Comparison of ENCODE assay signal across 9 mouse cellular contexts in the genomic region with DNA sequence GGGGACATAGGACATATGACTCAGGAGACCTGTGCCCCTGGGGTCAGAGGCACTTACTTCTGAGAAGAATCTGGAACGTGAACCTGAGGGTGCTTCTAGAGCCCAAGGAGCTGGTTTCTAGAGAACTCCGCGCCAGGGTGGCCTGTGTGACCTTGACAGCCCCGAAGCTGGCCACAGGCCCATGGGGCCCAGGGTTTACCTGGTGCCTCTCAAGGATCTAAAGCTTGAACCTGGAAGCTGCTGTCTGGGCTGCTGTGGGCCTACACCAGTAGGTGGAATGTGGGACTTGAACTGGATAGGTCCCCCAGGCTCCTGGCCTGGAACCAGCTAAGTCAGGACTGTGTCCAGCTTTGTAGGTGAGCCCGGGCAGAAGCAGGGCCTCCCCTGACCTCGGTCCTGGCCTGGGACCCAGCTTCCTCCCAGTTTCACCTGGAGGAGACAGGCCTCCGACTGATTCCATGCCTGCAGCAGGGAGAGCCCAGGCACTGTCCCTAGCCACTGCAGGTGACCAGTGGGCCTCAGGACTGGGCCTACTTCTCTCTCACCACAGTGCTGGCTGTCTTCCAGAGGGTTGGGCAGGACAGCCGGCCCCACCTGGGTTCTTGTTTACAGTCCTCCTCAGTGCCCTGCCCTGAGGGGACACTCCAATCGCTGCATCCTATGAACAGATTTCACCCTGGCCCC. TPM values are rescaled to one million over a fixed set of nuclear protein-coding genes. Genes with fewer than 3 reads are reported as not detected.
A peak's percentile ranks its signal among the peaks of the same experiment; 100 is the strongest.
DNase-seq lines count a peak whose midpoint lies in the region; ATAC-seq lines count a peak whose summit lies in the region.
"Had no signal": no experiment of that assay in that cellular context is flagged by ENCODE, and none has a peak within 500 bp of the region (broad histone marks: within the 10 kb centered on the region; RNA-seq: fewer than 3 reads in every experiment).

No protein-coding gene starts in this region.

- peak overlapping the region; percentile 16; the same call in 1 of the 2 replicates for H3K27ac ChIP-seq in embryonic facial prominence, embryonic 13.5 days
- no peak overlapping the region for H3K27ac ChIP-seq in embryonic facial prominence, embryonic 10.5 days (replicated peaks)
- H3K27ac ChIP-seq in midbrain, embryonic 12.5 days (replicated peaks): 0 out of 2 replicates have a peak overlapping the region, but pooled peaks have one; percentile 46
- no peak overlapping the region for H3K27ac ChIP-seq in midbrain, embryonic 11.5 days (ENCODE audit: low read depth, low read length)
- peak overlapping the region; percentile 27; the same call in 1 of the 2 replicates for H3K27ac ChIP-seq in liver, embryonic 12.5 days
- peak overlapping the region; percentile 71 for H3K27ac ChIP-seq in stomach, embryonic 16.5 days (ENCODE audit: low read length)
- no peak overlapping the region for H3K27ac ChIP-seq in limb, embryonic 10.5 days
- H3K27ac ChIP-seq: limb, embryonic 13.5 days had no signal

- DNase-seq in embryonic facial prominence, embryonic 10.5 days (ENCODE audit: low spot score): no peak
- no peak for DNase-seq in midbrain, embryonic 11.5 days (ENCODE audit: low spot score, missing footprints)
- DNase-seq in limb, embryonic 10.5 days (ENCODE audit: low spot score): no peak
- DNase-seq in layer of hippocampus, postnatal 14 days (ENCODE audit: low spot score in 2 of 2): no peak

- no peaks in the 10 kb centered on the region for H3K27me3 ChIP-seq in embryonic facial prominence, embryonic 13.5 days
- no peaks in the 10 kb centered on the region for H3K27me3 ChIP-seq in embryonic facial prominence, embryonic 10.5 days (replicated peaks; ENCODE audit: low read depth, poor library complexity, severe bottlenecking)
- no peaks in the 10 kb centered on the region for H3K27me3 ChIP-seq in midbrain, embryonic 12.5 days
- no peaks in the 10 kb centered on the region for H3K27me3 ChIP-seq in midbrain, embryonic 11.5 days (ENCODE audit: control insufficient read depth, insufficient read depth, low read length)
- H3K27me3 ChIP-seq in liver, embryonic 12.5 days (replicated peaks): no peaks in the 10 kb centered on the region
- H3K27me3 ChIP-seq in stomach, embryonic 16.5 days (ENCODE audit: control insufficient read depth, insufficient read depth, low read length): no peaks in the 10 kb centered on the region
- H3K27me3 ChIP-seq in limb, embryonic 10.5 days (ENCODE audit: low read depth, poor library complexity, severe bottlenecking): no peaks in the 10 kb centered on the region
- H3K27me3 ChIP-seq: limb, embryonic 13.5 days had no signal

- H3K9me3 ChIP-seq in embryonic facial prominence, embryonic 13.5 days: no peaks in the 10 kb centered on the region
- no peaks in the 10 kb centered on the region for H3K9me3 ChIP-seq in embryonic facial prominence, embryonic 10.5 days
- H3K9me3 ChIP-seq in midbrain, embryonic 12.5 days: no peaks in the 10 kb centered on the region
- H3K9me3 ChIP-seq in midbrain, embryonic 11.5 days (ENCODE audit: control insufficient read depth, low read length): no peaks in the 10 kb centered on the region
- H3K9me3 ChIP-seq in liver, embryonic 12.5 days (replicated peaks): no peaks in the 10 kb centered on the region
- no peaks in the 10 kb centered on the region for H3K9me3 ChIP-seq in stomach, embryonic 16.5 days (replicated peaks; ENCODE audit: control insufficient read depth, low read length)
- H3K9me3 ChIP-seq in limb, embryonic 10.5 days (replicated peaks): no peaks in the 10 kb centered on the region

- peaks cover 28% of the 10 kb centered on the region for H3K4me1 ChIP-seq in embryonic facial prominence, embryonic 13.5 days
- peaks cover 34% of the 10 kb centered on the region for H3K4me1 ChIP-seq in embryonic facial prominence, embryonic 10.5 days
- peaks cover 36% of the 10 kb centered on the region for H3K4me1 ChIP-seq in midbrain, embryonic 12.5 days
- peaks cover 18% of the 10 kb centered on the region for H3K4me1 ChIP-seq in midbrain, embryonic 11.5 days (ENCODE audit: control insufficient read depth, insufficient read depth, low read length)
- peaks cover 22% of the 10 kb centered on the region for H3K4me1 ChIP-seq in liver, embryonic 12.5 days
- H3K4me1 ChIP-seq in stomach, embryonic 16.5 days (ENCODE audit: control insufficient read depth, insufficient read depth, low read length): peaks cover 22% of the 10 kb centered on the region
- peaks cover 26% of the 10 kb centered on the region for H3K4me1 ChIP-seq in limb, embryonic 10.5 days

- whole genome bisulfite sequencing in embryonic facial prominence, embryonic 13.5 days: 86% methylated on average over 9 of the region's 9 CpGs
- WGBS in embryonic facial prominence, embryonic 10.5 days: 86% methylated on average over 9 of the region's 9 CpGs
- WGBS in midbrain, embryonic 12.5 days: 87% methylated on average over 9 of the region's 9 CpGs
- WGBS in midbrain, embryonic 11.5 days: 91% methylated on average over 9 of the region's 9 CpGs
- 78% methylated on average over 9 of the region's 9 CpGs for WGBS in liver, embryonic 12.5 days (ENCODE audit: insufficient replicate concordance)
- 71% methylated on average over 9 of the region's 9 CpGs for WGBS in stomach, embryonic 16.5 days
- WGBS in limb, embryonic 10.5 days: 93% methylated on average over 9 of the region's 9 CpGs

- H3K4me2 ChIP-seq in embryonic facial prominence, embryonic 13.5 days: no peak overlapping the region
- no peak overlapping the region for H3K4me2 ChIP-seq in midbrain, embryonic 12.5 days (replicated peaks)
- H3K4me2 ChIP-seq in midbrain, embryonic 11.5 days: no peak overlapping the region
- no peak overlapping the region for H3K4me2 ChIP-seq in liver, embryonic 12.5 days
- H3K4me2 ChIP-seq in stomach, embryonic 16.5 days (ENCODE audit: low read depth, low read length): no peak overlapping the region
- H3K4me2 ChIP-seq: limb, embryonic 13.5 days had no signal

- ATAC-seq in embryonic facial prominence, embryonic 13.5 days (ENCODE audit: insufficient number of reproducible peaks, insufficient read depth, low FRiP score, low TSS enrichment, low read depth): no peak
- no peak for ATAC-seq in midbrain, embryonic 12.5 days (ENCODE audit: low FRiP score, low read depth)
- ATAC-seq in midbrain, embryonic 11.5 days (ENCODE audit: low FRiP score): no peak
- peak; percentile 43 for ATAC-seq in liver, embryonic 12.5 days
- ATAC-seq in stomach, embryonic 16.5 days (ENCODE audit: insufficient read depth, low FRiP score): peak; percentile 52

- H3K9ac ChIP-seq in embryonic facial prominence, embryonic 13.5 days: no peak overlapping the region
- H3K9ac ChIP-seq in midbrain, embryonic 12.5 days (replicated peaks): no peak overlapping the region
- H3K9ac ChIP-seq in midbrain, embryonic 11.5 days (ENCODE audit: low read length): no peak overlapping the region
- H3K9ac ChIP-seq in liver, embryonic 12.5 days: no peak overlapping the region
- no peak overlapping the region for H3K9ac ChIP-seq in stomach, embryonic 16.5 days (ENCODE audit: low read length)
- H3K9ac ChIP-seq: limb, embryonic 13.5 days had no signal

- peaks cover 61% of the 10 kb centered on the region for H3K36me3 ChIP-seq in embryonic facial prominence, embryonic 13.5 days
- H3K36me3 ChIP-seq in embryonic facial prominence, embryonic 10.5 days (replicated peaks): peaks cover 76% of the 10 kb centered on the region
- peaks cover 44% of the 10 kb centered on the region for H3K36me3 ChIP-seq in midbrain, embryonic 12.5 days
- peaks cover 8% of the 10 kb centered on the region; the same call in 1 of the 2 replicates for H3K36me3 ChIP-seq in midbrain, embryonic 11.5 days (ENCODE audit: control insufficient read depth, insufficient read depth, low read length)
- H3K36me3 ChIP-seq in liver, embryonic 12.5 days: peaks cover 25% of the 10 kb centered on the region
- peaks cover 9% of the 10 kb centered on the region for H3K36me3 ChIP-seq in stomach, embryonic 16.5 days (ENCODE audit: control insufficient read depth, insufficient read depth, low read length)
- peaks cover 75% of the 10 kb centered on the region for H3K36me3 ChIP-seq in limb, embryonic 10.5 days

- H3K4me3 ChIP-seq in embryonic facial prominence, embryonic 13.5 days: no peak overlapping the region
- H3K4me3 ChIP-seq in embryonic facial prominence, embryonic 10.5 days: no peak overlapping the region
- no peak overlapping the region for H3K4me3 ChIP-seq in midbrain, embryonic 12.5 days
- no peak overlapping the region for H3K4me3 ChIP-seq in midbrain, embryonic 11.5 days (ENCODE audit: low read depth, low read length)
- no peak overlapping the region for H3K4me3 ChIP-seq in liver, embryonic 12.5 days
- no peak overlapping the region for H3K4me3 ChIP-seq in stomach, embryonic 16.5 days (replicated peaks; ENCODE audit: low read length)
- H3K4me3 ChIP-seq in limb, embryonic 10.5 days: no peak overlapping the region
- H3K4me3 ChIP-seq: limb, embryonic 13.5 days had no signal

RNA-seq across cellular contexts. Expression of gene Pheta1, which starts 4.7 kb away (rescaled TPM):
- 36.2 and 41.1 TPM in 2 replicates for polyA plus RNA-seq in embryonic facial prominence, embryonic 13.5 days (2015; fragmentation: Nextera tagmentation; extraction: Ambion mirVana)
- 56.5 and 60.0 TPM in 2 replicates for polyA plus RNA-seq in embryonic facial prominence, embryonic 10.5 days (2016; fragmentation: Nextera tagmentation; extraction: Ambion mirVana)
- 53.0 and 53.5 TPM in 2 replicates for polyA plus RNA-seq in midbrain, embryonic 12.5 days (2016; fragmentation: Nextera tagmentation; extraction: Ambion mirVana)
- polyA plus RNA-seq in midbrain, embryonic 11.5 days (2014; fragmentation: Nextera tagmentation; extraction: Ambion mirVana): 25.9 and 27.9 TPM in 2 replicates
- polyA plus RNA-seq in liver, embryonic 12.5 days (2016; fragmentation: Nextera tagmentation; extraction: Ambion mirVana): 6.6 and 7.3 TPM in 2 replicates
- 16.9 and 17.4 TPM in 2 replicates for polyA plus RNA-seq in stomach, embryonic 16.5 days (2015; fragmentation: Nextera tagmentation; extraction: Ambion mirVana)
- 60.2 and 67.0 TPM in 2 replicates for polyA plus RNA-seq in limb, embryonic 10.5 days (2016; fragmentation: Nextera tagmentation; extraction: Ambion mirVana)
- 10 to 100 TPM; 10.3 to 12.4 TPM for total RNA-seq in layer of hippocampus, postnatal 14 days (2021)

RNA-seq across cellular contexts. Expression of gene Sh2b3, which starts 16.1 kb away (rescaled TPM):
- 11.3 and 12.2 TPM in 2 replicates for polyA plus RNA-seq in embryonic facial prominence, embryonic 13.5 days (2015; fragmentation: Nextera tagmentation; extraction: Ambion mirVana)
- polyA plus RNA-seq in embryonic facial prominence, embryonic 10.5 days (2016; fragmentation: Nextera tagmentation; extraction: Ambion mirVana): 7.9 TPM in 2 replicates
- 8.8 and 9.0 TPM in 2 replicates for polyA plus RNA-seq in midbrain, embryonic 12.5 days (2016; fragmentation: Nextera tagmentation; extraction: Ambion mirVana)
- polyA plus RNA-seq in midbrain, embryonic 11.5 days (2014; fragmentation: Nextera tagmentation; extraction: Ambion mirVana): 5.8 and 9.4 TPM in 2 replicates
- 13.0 TPM in 2 replicates for polyA plus RNA-seq in liver, embryonic 12.5 days (2016; fragmentation: Nextera tagmentation; extraction: Ambion mirVana)
- polyA plus RNA-seq in stomach, embryonic 16.5 days (2015; fragmentation: Nextera tagmentation; extraction: Ambion mirVana): 8.3 and 8.8 TPM in 2 replicates
- polyA plus RNA-seq in limb, embryonic 10.5 days (2016; fragmentation: Nextera tagmentation; extraction: Ambion mirVana): 10.9 and 11.2 TPM in 2 replicates
- 10 to 100 TPM; 18.5 to 18.7 TPM for total RNA-seq in layer of hippocampus, postnatal 14 days (2021)

Comparison
In these comparisons a context has a peak if more than half of its experiments do, and no peak if none do; other contexts are left out.
1. H3K27ac ChIP-seq: peak in embryonic facial prominence, embryonic 13.5 days (single experiment), midbrain, embryonic 12.5 days (single experiment), liver, embryonic 12.5 days (single experiment) and stomach, embryonic 16.5 days (single experiment); none in embryonic facial prominence, embryonic 10.5 days (single experiment), midbrain, embryonic 11.5 days (single experiment) and limb, embryonic 10.5 days (single experiment).
2. ATAC-seq: peak in liver, embryonic 12.5 days (single experiment) and stomach, embryonic 16.5 days (single experiment); none in embryonic facial prominence, embryonic 13.5 days (single experiment), midbrain, embryonic 12.5 days (single experiment) and midbrain, embryonic 11.5 days (single experiment).